Mouse (Mus musculus) lung, postnatal 36 days (tissue): ENCODE data around the gene Rbm15.
A peak's percentile ranks its signal among the peaks of the same experiment; 100 is the strongest.

Experiments
- DNase-seq: peaks from one replicate; pipeline ENCODE4 v3.0.0; 2022; ENCODE audit warnings: mixed read lengths

The Rbm15 gene

GRCm38 (mm10) chr3:107333381-107334201, at the start of gene Rbm15:
Gene Rbm15, minus strand, starts transcription at chr3:107333673.
- DNase-seq = peak; percentile 100

- peak; percentile 80 for DNase-seq
Measured at GRCm38 (mm10) chr3:107379422-107379821, 45.9 kb upstream of the Rbm15 start.

- DNase-seq = no peak
Measured at GRCm38 (mm10) chr3:107378626-107379025, 45.2 kb upstream of the Rbm15 start.

GRCm38 (mm10) chr3:107374948-107375664, 41.6 kb upstream of the Rbm15 start:
- no peak for DNase-seq

- no peak for DNase-seq
Measured at GRCm38 (mm10) chr3:107369156-107369555, 35.7 kb upstream of the Rbm15 start.

- DNase-seq = no peak
Measured at GRCm38 (mm10) chr3:107367938-107368599, 34.6 kb upstream of the Rbm15 start.

GRCm38 (mm10) chr3:107365341-107365740, 31.9 kb upstream of the Rbm15 start:
- no peak for DNase-seq

- DNase-seq = no peak
Measured at GRCm38 (mm10) chr3:107363391-107363790, 29.9 kb upstream of the Rbm15 start.

- DNase-seq = no peak
Measured at GRCm38 (mm10) chr3:107360341-107360740, 26.9 kb upstream of the Rbm15 start.

GRCm38 (mm10) chr3:107357700-107358234, 24.3 kb upstream of the Rbm15 start:
- peak; percentile 15 for DNase-seq

- peak; percentile 81 for DNase-seq
Measured at GRCm38 (mm10) chr3:107356964-107357441, 23.5 kb upstream of the Rbm15 start.

- DNase-seq = no peak
Measured at GRCm38 (mm10) chr3:107355618-107356260, 22.3 kb upstream of the Rbm15 start.

- no peak for DNase-seq
Measured at GRCm38 (mm10) chr3:107351706-107352105, 18.2 kb upstream of the Rbm15 start.

GRCm38 (mm10) chr3:107349006-107349405, 15.5 kb upstream of the Rbm15 start:
- no peak for DNase-seq

GRCm38 (mm10) chr3:107345033-107345725, 11.7 kb upstream of the Rbm15 start:
- no peak for DNase-seq

- DNase-seq = no peak
Measured at GRCm38 (mm10) chr3:107343971-107344370, 10.5 kb upstream of the Rbm15 start.

- DNase-seq = no peak
Measured at GRCm38 (mm10) chr3:107334202-107334934, 895 bp upstream of the Rbm15 start.

- DNase-seq = peak; percentile 99
Measured at GRCm38 (mm10) chr3:107332960-107333380, 503 bp downstream of the Rbm15 start.

GRCm38 (mm10) chr3:107332127-107332959, 1.1 kb downstream of the Rbm15 start:
- DNase-seq = peak; percentile 26

GRCm38 (mm10) chr3:107331746-107332126, 1.7 kb downstream of the Rbm15 start:
- no peak for DNase-seq
